Mouse (Mus musculus) myocyte (in vitro differentiated cells): Measurements from ENCODE around the gene Larp4.

Experiments
- E2F4 ChIP-seq: IDR thresholded peaks from one replicate; pipeline ENCODE4 v1.6.1; 2011; ENCODE audit warnings: mild to moderate bottlenecking, control low read depth, moderate library complexity; ENCODE audit not compliant: insufficient read depth
- MAX ChIP-seq: IDR thresholded peaks from one replicate; pipeline ENCODE4 v1.6.1; 2011; ENCODE audit warnings: low read depth, mild to moderate bottlenecking, control low read depth
- MYOD1 ChIP-seq, 3 experiments: IDR thresholded peaks; one replicate each; pipeline ENCODE4 v1.6.1; 2011; ENCODE audit warnings: control low read depth in 2 of 3, low read depth in 2 of 3, mild to moderate bottlenecking in 2 of 3, moderate library complexity in 1 of 3; ENCODE audit not compliant: insufficient read length in 2 of 3, control insufficient read depth in 1 of 3
- TCF12 ChIP-seq: IDR thresholded peaks from one replicate; pipeline ENCODE4 v1.6.1; 2011; ENCODE audit warnings: mild to moderate bottlenecking, control low read depth; ENCODE audit not compliant: poor library complexity, insufficient read depth, severe bottlenecking

- no peak for TF ChIP-seq TCF12
- no peak for TF ChIP-seq MYOD1 (IDR thresholded peaks at IDR 0.05; ENCODE audit: control insufficient read depth in 1 of 3, insufficient read length in 2 of 3, low read depth in 2 of 3)
- no peak for TF ChIP-seq MAX
- TF ChIP-seq E2F4, result no peak
Observed at GRCm38 (mm10) chr15:99970606-99971005, 741 bp downstream of the Larp4 start.
